Mouse (Mus musculus): ENCODE measurements around the gene Dera.

GRCm38 (mm10) chr6:137734460-137734845 lies 19.9 kb upstream of the Dera start:
- no peak for TF ChIP-seq POLR2A (IDR thresholded peaks at IDR 0.05; ENCODE audit: insufficient read length, low read depth)
- TF ChIP-seq TCF12 (IDR thresholded peaks at IDR 0.05; ENCODE audit: insufficient read depth, poor library complexity, severe bottlenecking) = no peak
- TF ChIP-seq USF1 (IDR thresholded peaks at IDR 0.05; ENCODE audit: low read depth) = no peak
